In the genomic region with DNA sequence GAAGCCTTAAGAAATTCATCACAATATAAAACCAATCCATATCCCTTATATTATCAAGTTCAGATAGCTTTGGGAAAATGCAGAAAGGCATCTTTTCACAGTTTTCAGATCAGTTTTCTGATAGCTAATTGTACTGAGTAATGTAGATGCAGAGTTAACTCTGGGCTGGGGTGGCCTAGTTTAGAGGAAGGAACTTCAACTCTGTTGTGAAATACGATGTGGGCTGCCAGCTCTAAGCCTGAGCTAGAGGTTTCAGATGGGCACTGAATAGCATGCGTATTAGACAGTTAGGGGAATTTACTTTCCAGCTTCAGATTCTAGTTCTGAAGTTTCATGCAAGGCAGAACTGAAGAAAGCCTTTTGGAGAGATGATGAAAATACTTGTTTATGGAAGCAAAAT, we compare ENCODE assay signal across 14 mouse cellular contexts.
"Had no signal": no experiment of that assay in that cellular context is flagged by ENCODE, and none has a peak within 500 bp of the region (broad histone marks: within the 10 kb centered on the region; RNA-seq: fewer than 3 reads in every experiment).

No protein-coding gene starts in this region.

- H3K27ac ChIP-seq: midbrain, embryonic 13.5 days; midbrain, embryonic 15.5 days; neural tube, embryonic 12.5 days; stomach, embryonic 15.5 days; stomach, postnatal 0 days had no signal

- H3K4me1 ChIP-seq: midbrain, embryonic 13.5 days; midbrain, embryonic 15.5 days; neural tube, embryonic 12.5 days; stomach, embryonic 15.5 days had no signal

- H3K4me2 ChIP-seq: lung, embryonic 14.5 days; midbrain, embryonic 11.5 days; midbrain, embryonic 13.5 days; midbrain, embryonic 15.5 days; neural tube, embryonic 12.5 days; stomach, embryonic 15.5 days had no signal

- DNase-seq: lung, adult 18-20 months; lung, embryonic 14.5 days; lung, postnatal 10 days; lung, postnatal 4 days; right cerebral cortex, postnatal 14 days; thymus, adult 2 months; thymus, postnatal 25 days; thymus, postnatal 4 days had no signal

- H3K27me3 ChIP-seq: midbrain, embryonic 13.5 days; midbrain, embryonic 15.5 days; neural tube, embryonic 12.5 days; stomach, embryonic 15.5 days had no signal

- H3K36me3 ChIP-seq: midbrain, embryonic 13.5 days; midbrain, embryonic 15.5 days; neural tube, embryonic 12.5 days; stomach, embryonic 15.5 days had no signal

- ATAC-seq: midbrain, embryonic 13.5 days; midbrain, embryonic 15.5 days had no signal

- H3K4me3 ChIP-seq: midbrain, embryonic 13.5 days; midbrain, embryonic 15.5 days; neural tube, embryonic 12.5 days; stomach, embryonic 15.5 days had no signal

- H3K9ac ChIP-seq: lung, embryonic 14.5 days; midbrain, embryonic 13.5 days; midbrain, embryonic 15.5 days; neural tube, embryonic 12.5 days; stomach, embryonic 15.5 days had no signal

- H3K9me3 ChIP-seq: midbrain, embryonic 13.5 days; midbrain, embryonic 15.5 days; neural tube, embryonic 12.5 days; stomach, embryonic 15.5 days had no signal
